Mouse (Mus musculus): ENCODE measurements around the gene Vstm4.

GRCm38 (mm10) chr14:32947512-32947911 is 91.0 kb downstream of the Vstm4 start:
- no peak for TF ChIP-seq HCFC1 (IDR thresholded peaks at IDR 0.05; ENCODE audit: borderline replicate concordance, insufficient read depth, low read length)
- TF ChIP-seq MAFK (IDR thresholded peaks at IDR 0.05; ENCODE audit: insufficient read depth, low read depth, low read length) = no peak
- no peak for TF ChIP-seq ZC3H11A (IDR thresholded peaks at IDR 0.05; ENCODE audit: borderline replicate concordance, low read depth, low read length)

All from ES-E14 (cell line).